Mouse (Mus musculus): ENCODE measurements around the gene Cdk5rap3. TPM values are rescaled to one million over a fixed set of nuclear protein-coding genes. Genes with fewer than 3 reads are reported as not detected.

Gene Cdk5rap3
- total and polyA plus RNA-seq, 3 experiments, result 45.2 to 55.4 TPM; not detected in 1

GRCm38 (mm10) chr11:96952896-96953295 is 36.6 kb upstream of the Cdk5rap3 start:
- no peaks in the 10 kb centered on the region for H3K9me3 ChIP-seq (replicated peaks; ENCODE audit: insufficient read depth, low read length)
- no peak overlapping the region for H3K4me3 ChIP-seq (ENCODE audit: control insufficient read depth in 1 of 2, insufficient read depth in 1 of 2, low read depth in 2 of 2, low read length in 2 of 2)
- peaks cover 34 to 55% of the 10 kb centered on the region in 2 experiments for H3K36me3 ChIP-seq (ENCODE audit: control insufficient read depth in 1 of 2, insufficient read depth in 2 of 2, low read length in 2 of 2)
- H3K4me1 ChIP-seq (ENCODE audit: control insufficient read depth in 1 of 2, insufficient read depth in 2 of 2, low read length in 2 of 2), result peaks cover 27 to 51% of the 10 kb centered on the region in 2 experiments
- no peaks in the 10 kb centered on the region for H3K27me3 ChIP-seq (ENCODE audit: control insufficient read depth in 1 of 2, insufficient read depth in 2 of 2, low read length in 2 of 2)
- H3K27ac ChIP-seq (ENCODE audit: control insufficient read depth, low read depth, low read length), result no peak overlapping the region
- TF ChIP-seq CTCF (IDR thresholded peaks at IDR 0.05 in 2 of 3, conservative IDR thresholded peaks at IDR 0.05 in 1 of 3; ENCODE audit: control insufficient read depth in 1 of 3, insufficient read depth in 1 of 3, low read depth in 2 of 3, low read length in 3 of 3, poor library complexity in 1 of 3, severe bottlenecking in 1 of 3) (no peak), ZNF384 (IDR thresholded peaks at IDR 0.05; ENCODE audit: low read depth, low read length) (no peak), ZMIZ1 (IDR thresholded peaks at IDR 0.05; ENCODE audit: low read depth, low read length) (no peak), NELFE (IDR thresholded peaks at IDR 0.05; ENCODE audit: low read depth, low read length) (no peak), MAX (IDR thresholded peaks at IDR 0.05; ENCODE audit: low read length) (no peak), RAD21 (IDR thresholded peaks at IDR 0.05; ENCODE audit: low read depth, low read length) (no peak), ETS1 (IDR thresholded peaks at IDR 0.05; ENCODE audit: low read depth, low read length) (no peak), TAL1 (IDR thresholded peaks at IDR 0.05; ENCODE audit: low read length) (no peak), POLR2AphosphoS2 (IDR thresholded peaks at IDR 0.05; ENCODE audit: low read length) (no peak), MEF2A (IDR thresholded peaks at IDR 0.05; ENCODE audit: extremely low read depth, insufficient replicate concordance, low read depth, low read length, poor library complexity, severe bottlenecking) (no peak), GABPA (IDR thresholded peaks at IDR 0.05; ENCODE audit: low read depth, low read length) (no peak), MYC (IDR thresholded peaks at IDR 0.05; ENCODE audit: low read depth, low read length) (no peak), TBP (IDR thresholded peaks at IDR 0.05; ENCODE audit: low read depth, low read length) (no peak), UBTF (IDR thresholded peaks at IDR 0.05; ENCODE audit: borderline replicate concordance, insufficient read depth, low read depth, low read length) (no peak), MXI1 (IDR thresholded peaks at IDR 0.05; ENCODE audit: low read depth, low read length) (no peak), CHD2 (IDR thresholded peaks at IDR 0.05; ENCODE audit: low read length) (no peak), E2F4 (IDR thresholded peaks at IDR 0.05; ENCODE audit: borderline replicate concordance, low read depth, low read length) (no peak), SIN3A (IDR thresholded peaks at IDR 0.05; ENCODE audit: low read length) (no peak), JUND (IDR thresholded peaks at IDR 0.05; ENCODE audit: low read depth, low read length) (no peak)
- peaks cover 13% of the 10 kb centered on the region; the same call in 1 of the 2 replicates for H3K79me2 ChIP-seq (ENCODE audit: control insufficient read depth, insufficient read depth, low read length, poor library complexity)
- DNase-seq (ENCODE audit: low read depth, low spot score), result no peak
- H3K9ac ChIP-seq (ENCODE audit: control insufficient read depth, low read depth, low read length, poor library complexity, severe bottlenecking), result no peak overlapping the region

- no peak for DNase-seq (ENCODE audit: low read depth, low spot score)
- no peak overlapping the region for H3K4me3 ChIP-seq (ENCODE audit: control insufficient read depth in 1 of 2, insufficient read depth in 1 of 2, low read depth in 2 of 2, low read length in 2 of 2)
- peaks cover 34 to 59% of the 10 kb centered on the region in 2 experiments for H3K36me3 ChIP-seq (ENCODE audit: control insufficient read depth in 1 of 2, insufficient read depth in 2 of 2, low read length in 2 of 2)
- peaks cover 30 to 54% of the 10 kb centered on the region in 2 experiments for H3K4me1 ChIP-seq (ENCODE audit: control insufficient read depth in 1 of 2, insufficient read depth in 2 of 2, low read length in 2 of 2)
- peaks cover 13% of the 10 kb centered on the region; the same call in 1 of the 2 replicates for H3K79me2 ChIP-seq (ENCODE audit: control insufficient read depth, insufficient read depth, low read length, poor library complexity)
- no peak overlapping the region for H3K9ac ChIP-seq (ENCODE audit: control insufficient read depth, low read depth, low read length, poor library complexity, severe bottlenecking)
- H3K9me3 ChIP-seq (replicated peaks; ENCODE audit: insufficient read depth, low read length), result no peaks in the 10 kb centered on the region
- H3K27ac ChIP-seq (ENCODE audit: control insufficient read depth, low read depth, low read length), result no peak overlapping the region
- no peaks in the 10 kb centered on the region for H3K27me3 ChIP-seq (ENCODE audit: control insufficient read depth in 1 of 2, insufficient read depth in 2 of 2, low read length in 2 of 2)
- TF ChIP-seq MAX (IDR thresholded peaks at IDR 0.05; ENCODE audit: low read length) (no peak), POLR2A (IDR thresholded peaks at IDR 0.05; ENCODE audit: control insufficient read depth in 1 of 2, insufficient read depth in 1 of 2, low read depth in 1 of 2, low read length in 2 of 2, poor library complexity in 1 of 2) (peak in 1 of 2 experiments; percentile 39; a peak in 2 of 4 replicates)
Measured at GRCm38 (mm10) chr11:96952426-96952825, 36.1 kb upstream of the Cdk5rap3 start.
